Mouse (Mus musculus): ENCODE data around the gene Ncapd3. TPM values are rescaled to one million over a fixed set of nuclear protein-coding genes. Genes with fewer than 3 reads are reported as not detected.
A peak's percentile ranks its signal among the peaks of the same experiment; 100 is the strongest.

Ncapd3 gene
- polyA plus RNA-seq, 1 experiment from 2014 or later = 13.9 TPM

GRCm38 (mm10) chr9:27123947-27124346 is 94.0 kb downstream of the Ncapd3 start:
- Histone ChIP-seq H3K9ac (replicated peaks) (no peak overlapping the region), H3K27ac (ENCODE audit: low read depth) (no peak overlapping the region), H3K36me3 (replicated peaks; ENCODE audit: insufficient read depth, low read length) (no peaks in the 10 kb centered on the region), H3K9me3 (ENCODE audit: low read length) (no peaks in the 10 kb centered on the region), H3K27me3 (ENCODE audit: insufficient read depth, low read length) (no peaks in the 10 kb centered on the region), H3K4me3 (ENCODE audit: low read depth, low read length) (no peak overlapping the region), H3K4me2 (ENCODE audit: low read depth, low read length) (no peak overlapping the region), H3K4me1 (ENCODE audit: insufficient read depth) (no peaks in the 10 kb centered on the region)
- 65% methylated on average over 2 of the region's 2 CpGs for WGBS (ENCODE audit: insufficient replicate concordance)
- DNase-seq (no peak), ATAC-seq (no peak)
- TF ChIP-seq EP300 (IDR thresholded peaks at IDR 0.05; ENCODE audit: low read depth) (no peak), CTCF (IDR thresholded peaks at IDR 0.05; ENCODE audit: low read depth) (no peak)

GRCm38 (mm10) chr9:27125450-27125849 is 95.5 kb downstream of the Ncapd3 start:
- TF ChIP-seq EP300 (IDR thresholded peaks at IDR 0.05; ENCODE audit: low read depth) (no peak), CTCF (IDR thresholded peaks at IDR 0.05; ENCODE audit: low read depth) (no peak)
- Histone ChIP-seq H3K9me3 (ENCODE audit: low read length) (no peaks in the 10 kb centered on the region), H3K27me3 (ENCODE audit: insufficient read depth, low read length) (no peaks in the 10 kb centered on the region), H3K4me2 (ENCODE audit: low read depth, low read length) (no peak overlapping the region), H3K4me3 (ENCODE audit: low read depth, low read length) (no peak overlapping the region), H3K36me3 (replicated peaks; ENCODE audit: insufficient read depth, low read length) (no peaks in the 10 kb centered on the region), H3K27ac (ENCODE audit: low read depth) (no peak overlapping the region), H3K4me1 (ENCODE audit: insufficient read depth) (no peaks in the 10 kb centered on the region), H3K9ac (replicated peaks) (no peak overlapping the region)
- DNase-seq (no peak), ATAC-seq (no peak)
- 42% methylated on average over 6 of the region's 6 CpGs for WGBS (ENCODE audit: insufficient replicate concordance)

- no peak overlapping the region for H3K4me2 ChIP-seq (ENCODE audit: low read depth, low read length)
- ATAC-seq = no peak
- H3K9me3 ChIP-seq (ENCODE audit: low read length) = no peaks in the 10 kb centered on the region
- DNase-seq = no peak
- no peaks in the 10 kb centered on the region for H3K4me1 ChIP-seq (ENCODE audit: insufficient read depth)
- no peak overlapping the region for H3K9ac ChIP-seq (replicated peaks)
- no peak overlapping the region for H3K27ac ChIP-seq (ENCODE audit: low read depth)
- no peaks in the 10 kb centered on the region for H3K36me3 ChIP-seq (replicated peaks; ENCODE audit: insufficient read depth, low read length)
- no peak overlapping the region for H3K4me3 ChIP-seq (ENCODE audit: low read depth, low read length)
- TF ChIP-seq CTCF (IDR thresholded peaks at IDR 0.05; ENCODE audit: low read depth) (peak; percentile 28; the same call in 1 of the 2 replicates), EP300 (IDR thresholded peaks at IDR 0.05; ENCODE audit: low read depth) (no peak)
- 82% methylated on average over 6 of the region's 6 CpGs for WGBS (ENCODE audit: insufficient replicate concordance)
- no peaks in the 10 kb centered on the region for H3K27me3 ChIP-seq (ENCODE audit: insufficient read depth, low read length)
Measured at GRCm38 (mm10) chr9:27126543-27126942, 96.6 kb downstream of the Ncapd3 start.

DNA sequence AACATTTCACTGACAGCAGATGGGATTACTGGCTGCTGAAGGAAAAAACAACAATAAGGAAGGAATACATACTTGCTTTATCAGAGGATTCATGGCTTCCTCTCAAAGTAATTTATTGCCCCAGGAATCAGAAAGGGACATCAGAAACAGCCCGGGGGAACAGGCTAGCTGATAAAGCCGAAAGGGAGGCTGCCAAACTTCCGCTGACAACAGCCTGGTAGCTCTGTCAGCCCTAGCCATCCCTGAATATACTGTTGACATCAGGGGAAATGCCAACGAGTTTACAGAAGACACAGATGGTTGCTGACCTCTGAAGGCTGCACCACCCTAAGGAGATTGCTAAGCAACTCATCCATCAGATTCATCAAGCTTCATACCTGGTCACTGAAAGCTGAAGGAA is 98.7 kb downstream of the Ncapd3 start:
- WGBS (ENCODE audit: insufficient replicate concordance) = 36% methylated on average over 4 of the region's 4 CpGs
- Histone ChIP-seq H3K4me3 (ENCODE audit: low read depth, low read length) (no peak overlapping the region), H3K27ac (ENCODE audit: low read depth) (no peak overlapping the region), H3K27me3 (ENCODE audit: insufficient read depth, low read length) (no peaks in the 10 kb centered on the region), H3K9ac (replicated peaks) (no peak overlapping the region), H3K4me2 (ENCODE audit: low read depth, low read length) (no peak overlapping the region), H3K9me3 (ENCODE audit: low read length) (no peaks in the 10 kb centered on the region), H3K36me3 (replicated peaks; ENCODE audit: insufficient read depth, low read length) (no peaks in the 10 kb centered on the region), H3K4me1 (ENCODE audit: insufficient read depth) (no peaks in the 10 kb centered on the region)
- ATAC-seq (no peak), DNase-seq (no peak)
- TF ChIP-seq EP300 (IDR thresholded peaks at IDR 0.05; ENCODE audit: low read depth) = no peak
- TF ChIP-seq CTCF (IDR thresholded peaks at IDR 0.05; ENCODE audit: low read depth) = no peak

GRCm38 (mm10) chr9:27134410-27134809 is 104.4 kb downstream of the Ncapd3 start:
- Histone ChIP-seq H3K4me3 (ENCODE audit: low read depth, low read length) (no peak overlapping the region), H3K9ac (replicated peaks) (no peak overlapping the region), H3K36me3 (replicated peaks; ENCODE audit: insufficient read depth, low read length) (no peaks in the 10 kb centered on the region), H3K27me3 (ENCODE audit: insufficient read depth, low read length) (no peaks in the 10 kb centered on the region), H3K4me1 (ENCODE audit: insufficient read depth) (no peaks in the 10 kb centered on the region), H3K9me3 (ENCODE audit: low read length) (no peaks in the 10 kb centered on the region), H3K27ac (ENCODE audit: low read depth) (no peak overlapping the region), H3K4me2 (ENCODE audit: low read depth, low read length) (no peak overlapping the region)
- 34% methylated on average over 1 of the region's 1 CpGs for WGBS (ENCODE audit: insufficient replicate concordance)
- ATAC-seq (no peak), DNase-seq (no peak)
- TF ChIP-seq CTCF (IDR thresholded peaks at IDR 0.05; ENCODE audit: low read depth) = peak; percentile 67
- no peak for TF ChIP-seq EP300 (IDR thresholded peaks at IDR 0.05; ENCODE audit: low read depth)

- TF ChIP-seq CTCF (IDR thresholded peaks at IDR 0.05; ENCODE audit: low read depth) (no peak), EP300 (IDR thresholded peaks at IDR 0.05; ENCODE audit: low read depth) (no peak)
- WGBS (ENCODE audit: insufficient replicate concordance) = 77% methylated on average over 7 of the region's 7 CpGs
- Histone ChIP-seq H3K4me2 (ENCODE audit: low read depth, low read length) (no peak overlapping the region), H3K9me3 (ENCODE audit: low read length) (no peaks in the 10 kb centered on the region), H3K4me3 (ENCODE audit: low read depth, low read length) (no peak overlapping the region), H3K4me1 (ENCODE audit: insufficient read depth) (no peaks in the 10 kb centered on the region), H3K36me3 (replicated peaks; ENCODE audit: insufficient read depth, low read length) (no peaks in the 10 kb centered on the region), H3K9ac (replicated peaks) (no peak overlapping the region), H3K27me3 (ENCODE audit: insufficient read depth, low read length) (no peaks in the 10 kb centered on the region), H3K27ac (ENCODE audit: low read depth) (no peak overlapping the region)
- DNase-seq (no peak), ATAC-seq (no peak)
Measured at GRCm38 (mm10) chr9:27135372-27135771, 105.4 kb downstream of the Ncapd3 start.

DNA sequence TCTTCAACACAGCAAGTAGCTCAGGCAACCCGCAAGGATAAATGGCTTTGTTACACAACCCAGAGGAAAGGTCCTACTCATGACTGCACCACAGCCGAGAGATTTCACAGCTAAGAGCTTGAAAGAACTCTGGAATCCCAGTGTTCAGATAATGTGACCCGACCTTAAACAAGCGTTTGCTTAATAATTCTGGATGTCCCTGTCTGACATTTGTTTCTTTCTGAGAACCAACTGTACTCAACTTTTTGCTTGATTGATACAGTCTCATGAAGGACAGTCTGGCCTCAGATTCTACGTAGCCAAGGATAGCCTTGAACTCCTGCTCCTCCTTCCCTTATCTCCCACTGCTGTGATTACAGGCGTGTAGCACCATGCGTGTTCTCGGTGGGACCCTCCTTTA is 106.7 kb downstream of the Ncapd3 start:
- ATAC-seq (no peak), DNase-seq (no peak)
- Histone ChIP-seq H3K36me3 (replicated peaks; ENCODE audit: insufficient read depth, low read length) (no peaks in the 10 kb centered on the region), H3K27ac (ENCODE audit: low read depth) (no peak overlapping the region), H3K9ac (replicated peaks) (no peak overlapping the region), H3K4me3 (ENCODE audit: low read depth, low read length) (no peak overlapping the region), H3K27me3 (ENCODE audit: insufficient read depth, low read length) (no peaks in the 10 kb centered on the region), H3K9me3 (ENCODE audit: low read length) (no peaks in the 10 kb centered on the region), H3K4me1 (ENCODE audit: insufficient read depth) (no peaks in the 10 kb centered on the region), H3K4me2 (ENCODE audit: low read depth, low read length) (no peak overlapping the region)
- TF ChIP-seq EP300 (IDR thresholded peaks at IDR 0.05; ENCODE audit: low read depth) (no peak), CTCF (IDR thresholded peaks at IDR 0.05; ENCODE audit: low read depth) (no peak)
- 64% methylated on average over 8 of the region's 8 CpGs for WGBS (ENCODE audit: insufficient replicate concordance)

Measured in liver, postnatal 0 days (tissue).